Mouse (Mus musculus): Measurements from ENCODE around the gene Gm17535.
"Not testable (repeated sequence)": the region's sequence is repeated elsewhere in the genome, so short reads cannot be mapped to it uniquely, and the experiment has no call there.

Gene Gm17535

GRCm38 (mm10) chr9:3025653-3026052 lies 8.7 kb upstream of the Gm17535 start:
- peak; percentile 64 for DNase-seq

- DNase-seq, result not testable (repeated sequence)
Measured at GRCm38 (mm10) chr9:3026136-3026535, 8.3 kb upstream of the Gm17535 start.

GRCm38 (mm10) chr9:3026741-3027140 lies 7.7 kb upstream of the Gm17535 start:
- DNase-seq, result not testable (repeated sequence)

GRCm38 (mm10) chr9:3027200-3027599 lies 7.2 kb upstream of the Gm17535 start:
- DNase-seq, result not testable (repeated sequence)

- peak; percentile 16 for DNase-seq
Measured at GRCm38 (mm10) chr9:3029276-3030000, 5.0 kb upstream of the Gm17535 start.

GRCm38 (mm10) chr9:3030677-3031318 lies 3.6 kb upstream of the Gm17535 start:
- not testable (repeated sequence) for DNase-seq

- not testable (repeated sequence) for DNase-seq
Measured at GRCm38 (mm10) chr9:3036577-3036976, 2.2 kb downstream of the Gm17535 start, which contains the start of gene Gm10715. Gm10715 (plus strand) TSS chr9:3036877.

- not testable (repeated sequence) for DNase-seq
Measured at GRCm38 (mm10) chr9:3038161-3038560, 3.8 kb downstream of the Gm17535 start.

All from thymus, postnatal 25 days (tissue).